Mouse (Mus musculus) frontal cortex, postnatal 14 days (tissue): ENCODE results near the gene Gfod2.

Experiments
- DNase-seq, 2 experiments: peaks; one replicate each; pipeline ENCODE4 v3.0.0; 2022; ENCODE audit warnings: low spot score in 2 of 2

The Gfod2 gene

DNA sequence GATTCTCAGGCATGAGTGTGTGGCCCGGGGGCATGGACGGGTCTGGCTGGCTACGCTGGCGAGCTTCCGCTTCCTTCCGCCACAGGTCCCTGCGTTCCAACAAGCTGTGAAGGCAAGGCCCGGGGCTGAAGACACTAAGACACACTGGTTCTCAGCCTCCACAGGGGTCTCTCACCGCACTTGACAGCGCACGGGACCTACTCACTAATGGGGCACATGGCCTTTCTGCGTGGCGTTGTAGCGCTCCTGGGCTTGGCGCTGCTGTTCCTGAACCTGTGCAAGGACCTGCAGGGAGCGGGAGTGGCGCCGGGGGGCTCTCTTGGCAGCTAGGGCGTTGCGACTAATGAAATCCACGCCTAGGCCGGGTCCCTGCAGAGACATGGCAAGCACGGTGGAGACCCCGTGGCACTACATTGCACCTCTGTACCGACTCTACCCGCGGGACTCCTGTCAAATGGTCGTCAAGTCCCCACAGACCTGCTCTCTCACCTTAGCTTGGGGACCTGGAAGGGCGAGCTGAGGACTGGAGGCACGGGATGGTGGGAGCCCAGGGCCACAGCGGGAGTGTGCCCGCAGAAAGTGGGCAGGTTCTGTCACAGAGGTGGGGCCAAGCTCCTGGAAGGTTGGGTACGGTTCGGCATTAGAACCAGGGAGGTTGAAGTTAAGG lies 54.2 kb downstream of the Gfod2 start:
- DNase-seq, result no peak

DNA sequence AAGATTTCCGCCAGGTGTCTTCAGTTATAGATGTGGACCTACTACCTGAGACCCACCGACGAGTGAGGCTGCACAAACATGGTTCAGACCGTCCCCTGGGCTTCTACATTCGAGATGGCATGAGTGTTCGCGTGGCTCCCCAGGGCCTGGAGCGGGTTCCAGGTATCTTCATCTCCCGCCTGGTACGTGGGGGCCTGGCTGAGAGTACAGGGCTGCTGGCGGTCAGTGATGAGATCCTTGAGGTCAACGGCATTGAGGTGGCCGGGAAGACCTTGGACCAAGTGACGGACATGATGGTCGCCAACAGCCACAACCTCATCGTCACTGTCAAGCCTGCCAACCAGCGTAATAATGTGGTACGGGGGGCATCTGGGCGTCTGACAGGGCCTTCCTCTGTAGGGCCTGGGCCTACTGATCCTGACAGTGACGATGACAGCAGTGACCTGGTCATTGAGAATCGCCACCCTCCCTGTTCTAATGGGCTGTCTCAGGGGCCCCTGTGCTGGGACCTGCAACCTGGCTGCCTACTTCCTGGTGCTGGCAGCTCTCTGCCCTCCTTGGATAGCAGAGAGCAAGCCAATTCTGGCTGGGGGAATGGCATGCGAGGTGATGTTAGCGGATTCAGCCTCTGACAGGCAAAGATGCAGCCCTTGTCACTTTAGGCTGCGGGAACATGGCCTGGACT lies 55.6 kb downstream of the Gfod2 start:
- DNase-seq, result no peak

DNA sequence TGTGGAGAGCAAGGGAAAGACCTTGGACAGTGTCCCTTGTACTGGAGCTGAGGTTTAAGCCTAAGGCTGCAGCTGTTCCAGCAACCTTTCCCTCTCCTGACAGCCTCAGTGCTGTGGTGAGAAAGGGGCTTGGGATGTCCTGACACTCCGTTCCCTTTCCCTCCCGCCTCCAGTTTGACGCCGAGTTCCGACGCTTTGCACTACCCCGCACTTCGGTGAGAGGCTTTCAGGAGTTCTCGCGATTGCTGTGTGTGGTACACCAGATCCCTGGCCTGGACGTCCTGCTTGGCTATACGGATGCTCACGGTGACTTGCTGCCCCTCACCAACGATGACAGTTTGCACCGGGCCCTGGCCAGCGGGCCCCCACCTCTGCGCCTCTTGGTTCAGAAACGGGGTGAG lies 56.5 kb downstream of the Gfod2 start:
- no peak for DNase-seq

DNA sequence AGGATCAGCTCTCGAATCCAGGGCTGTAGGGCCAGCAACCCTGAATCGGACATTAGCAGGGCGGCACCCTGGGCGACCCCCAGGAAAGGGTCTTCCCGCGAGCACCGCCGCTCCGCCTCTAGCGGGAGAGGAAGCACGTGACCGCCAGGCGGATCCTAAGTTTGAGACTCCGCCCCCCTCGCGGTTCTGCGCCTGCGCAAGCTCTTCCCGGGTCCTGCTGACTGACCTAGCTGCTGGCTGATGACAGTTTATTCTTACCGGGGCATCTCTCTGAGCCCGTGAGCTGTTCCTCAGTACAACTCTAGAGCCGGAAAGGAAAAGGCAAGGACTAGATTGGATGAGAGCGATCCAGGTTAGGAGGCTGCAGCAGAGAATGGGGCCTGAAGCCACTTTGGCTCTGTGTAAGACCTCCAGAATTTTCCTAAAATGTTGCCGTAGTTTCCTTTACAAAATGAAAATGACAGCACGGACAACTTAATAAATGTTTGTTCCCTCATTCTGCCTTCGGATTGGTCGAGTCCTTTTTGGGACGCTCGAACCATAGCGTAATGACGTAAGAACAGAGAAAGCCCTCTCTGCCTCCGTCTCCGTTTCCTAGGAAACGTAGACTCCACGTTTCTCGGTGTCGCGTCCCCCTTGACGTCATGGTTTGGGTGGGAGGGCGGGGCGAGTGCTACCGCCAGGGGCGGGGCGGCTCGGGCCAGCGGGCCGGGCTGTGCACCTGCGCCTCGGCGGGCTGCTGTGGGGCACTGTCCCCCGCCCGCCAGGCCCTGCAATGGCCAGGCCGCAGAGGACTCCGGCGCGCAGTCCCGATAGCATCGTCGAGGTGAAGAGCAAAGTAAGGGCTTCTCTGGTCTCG lies 57.3 kb downstream of the Gfod2 start, which contains the start of the genes Acd and Pard6a:
Acd (minus strand) TSS at position 137 of the 859 bp plus-strand sequence.
Pard6a (plus strand) TSS at position 183 of the 859 bp plus-strand sequence.
- peak; percentile 88 to 94 for DNase-seq

DNA sequence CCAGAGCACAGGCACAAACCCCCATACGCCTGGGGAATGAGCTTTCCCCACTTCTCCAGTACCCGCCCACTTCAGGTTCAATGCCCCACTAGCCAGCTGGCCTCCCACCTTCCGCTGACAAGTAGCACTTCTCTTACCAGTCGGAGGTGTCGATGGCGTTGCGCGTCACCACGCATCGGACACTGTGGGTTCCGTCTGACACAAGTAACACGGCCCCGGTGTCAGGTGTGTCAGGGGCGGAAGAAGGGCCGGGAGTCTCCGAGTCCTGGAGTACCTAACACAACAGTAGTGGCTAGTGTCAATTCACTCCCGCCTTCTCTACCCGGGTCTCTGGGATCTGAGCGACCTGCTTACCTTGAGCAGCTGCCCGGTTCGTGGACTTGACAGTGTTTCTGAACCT lies 57.9 kb downstream of the Gfod2 start:
- DNase-seq, result no peak

DNA sequence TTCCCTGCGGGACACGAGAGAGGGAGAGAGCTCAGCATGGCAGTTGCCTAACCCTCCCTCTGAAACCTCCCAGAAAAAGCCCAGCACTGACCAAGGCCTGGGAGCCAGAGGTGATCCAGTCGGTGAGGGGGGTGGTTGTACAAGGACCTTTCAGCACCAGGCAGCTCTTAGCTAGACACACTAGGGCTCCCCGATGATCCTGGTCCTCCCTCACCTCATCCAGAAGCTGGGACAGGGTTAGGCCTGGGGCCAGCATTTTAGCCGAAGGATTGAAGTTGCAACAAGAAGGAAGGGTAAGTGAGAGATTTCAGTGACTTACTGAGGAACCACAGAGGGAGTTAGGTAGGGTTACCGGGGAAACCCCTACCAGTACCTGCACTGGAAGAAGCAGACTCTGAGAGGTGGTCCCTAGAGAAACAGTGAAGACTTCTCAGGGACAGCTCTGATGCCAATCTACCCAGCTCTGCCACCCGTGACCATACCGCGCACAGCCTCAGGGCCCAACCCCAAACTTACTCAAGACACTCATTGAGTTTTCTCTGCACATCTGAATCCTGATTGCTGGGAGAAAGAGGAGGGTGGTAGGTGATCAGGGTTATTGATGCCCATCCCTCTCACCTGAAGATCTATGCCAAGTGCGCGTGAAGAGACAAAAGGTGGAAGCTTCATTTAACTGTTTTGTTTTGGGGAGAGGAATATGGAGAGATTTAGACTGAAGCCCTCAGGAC lies 58.8 kb downstream of the Gfod2 start:
- DNase-seq, result no peak

DNA sequence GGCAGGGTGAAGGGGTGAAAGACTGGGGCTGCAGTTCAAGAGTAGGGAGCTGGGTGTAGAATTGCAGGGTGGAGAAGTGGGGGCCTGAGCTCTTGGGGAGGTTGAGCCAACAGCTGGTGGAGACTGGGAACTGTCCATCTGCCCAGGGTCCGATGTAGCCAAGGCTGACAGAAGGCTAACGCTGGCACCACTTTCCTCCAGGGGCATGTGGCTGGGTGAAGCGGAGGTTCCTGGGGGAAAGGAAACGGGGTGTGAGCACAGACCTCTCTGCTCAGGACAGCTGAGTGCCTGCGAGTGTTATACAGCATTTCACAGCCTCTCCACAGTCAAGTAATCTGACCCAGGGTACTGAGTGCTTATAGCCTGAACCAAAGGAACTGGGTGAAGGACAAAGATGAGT lies 59.7 kb downstream of the Gfod2 start:
- DNase-seq, result no peak

DNA sequence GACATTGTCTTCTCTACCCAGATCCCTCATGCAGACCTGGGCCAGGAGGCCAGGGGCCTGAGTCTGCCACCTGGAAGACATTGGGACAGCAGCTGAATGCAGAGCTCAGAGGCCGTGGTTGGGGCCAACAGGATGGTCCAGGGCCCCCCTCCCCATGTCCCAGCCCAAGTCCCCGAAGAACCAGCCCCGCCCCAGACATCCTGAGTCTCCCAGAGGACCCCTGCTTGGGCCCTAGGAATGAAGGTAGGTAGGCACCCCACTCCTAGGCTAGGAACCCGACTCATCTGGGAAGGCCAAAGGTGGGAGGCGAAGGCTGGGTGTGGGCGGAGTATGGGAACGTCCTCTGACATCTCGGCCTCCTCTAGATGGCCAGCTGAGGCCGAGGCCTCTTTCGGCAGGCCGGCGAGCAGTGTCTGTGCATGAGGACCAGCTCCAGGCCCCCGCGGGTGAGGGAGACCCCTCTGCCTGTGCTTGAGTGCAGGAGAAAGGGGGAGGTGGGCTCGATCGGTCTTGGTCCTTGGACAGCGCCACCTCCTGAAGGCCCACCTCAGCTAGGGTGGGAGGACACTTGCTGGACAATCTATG lies 61.2 kb downstream of the Gfod2 start:
- DNase-seq, result no peak

DNA sequence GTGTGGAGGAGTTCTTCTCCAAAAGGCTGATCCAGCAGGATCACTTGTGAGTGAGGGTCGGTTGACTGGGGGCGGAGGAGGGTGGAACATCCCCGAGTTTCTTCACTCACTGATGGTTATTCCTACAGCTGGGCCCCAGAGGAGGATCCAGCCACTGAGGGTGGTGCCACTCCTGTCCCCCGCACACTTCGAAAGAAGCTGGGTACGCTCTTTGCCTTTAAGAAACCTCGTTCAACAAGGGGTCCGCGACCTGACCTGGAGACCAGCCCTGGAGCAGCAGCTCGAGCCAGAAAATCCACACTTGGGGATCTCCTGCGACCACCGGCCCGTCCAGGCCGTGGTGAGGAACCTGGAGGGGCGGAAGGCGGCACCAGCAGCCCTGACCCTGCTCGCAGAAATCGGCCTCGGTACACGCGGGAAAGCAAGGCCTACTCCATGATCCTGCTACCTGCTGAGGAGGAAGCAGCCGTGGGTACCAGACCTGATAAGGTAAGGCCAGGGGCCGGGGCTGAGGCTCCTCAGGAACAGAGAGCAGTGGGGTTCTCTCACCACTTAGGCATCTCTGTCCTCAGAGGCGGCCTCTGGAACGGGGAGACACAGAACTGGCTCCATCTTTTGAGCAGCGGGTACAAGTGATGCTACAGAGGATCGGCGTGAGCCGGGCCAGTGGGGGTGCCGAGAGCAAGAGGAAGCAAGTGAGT lies 63.2 kb downstream of the Gfod2 start:
- no peak for DNase-seq

DNA sequence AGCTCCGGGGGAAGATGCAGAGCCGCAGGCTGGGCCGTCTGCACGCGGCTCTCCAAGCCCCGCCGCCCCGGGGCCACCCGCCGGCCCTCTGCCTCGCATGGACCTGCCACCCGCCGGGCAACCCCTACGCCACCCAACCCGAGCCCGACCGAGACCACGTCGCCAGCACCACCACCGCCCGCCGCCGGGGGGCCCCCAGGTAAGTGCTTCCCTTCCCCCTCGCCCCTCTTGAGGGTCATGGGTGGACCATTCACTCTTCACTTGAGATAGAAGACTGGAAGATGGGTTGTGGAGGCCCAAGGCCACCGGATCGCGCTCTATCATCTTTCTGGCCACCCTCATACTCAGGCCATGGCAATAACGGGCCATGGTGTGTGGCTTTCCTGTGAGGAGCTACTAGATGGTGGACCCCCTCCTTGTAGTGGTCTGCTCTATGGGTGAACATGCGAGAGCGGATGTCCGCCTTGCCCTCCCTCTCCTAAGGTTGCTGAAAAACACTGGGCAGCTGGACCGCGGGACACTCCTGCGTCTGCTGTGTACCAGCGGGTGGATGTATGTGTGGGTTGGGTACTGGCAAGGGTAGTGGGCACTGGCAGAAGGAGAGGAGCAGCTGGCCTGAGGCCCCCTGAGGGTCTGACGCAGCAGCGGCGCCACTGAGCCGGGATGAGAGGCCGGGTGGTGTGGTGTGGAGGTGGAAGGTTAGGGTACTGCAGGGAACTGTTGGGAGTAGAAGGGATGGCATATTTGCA lies 64.2 kb downstream of the Gfod2 start:
- DNase-seq, result no peak

DNA sequence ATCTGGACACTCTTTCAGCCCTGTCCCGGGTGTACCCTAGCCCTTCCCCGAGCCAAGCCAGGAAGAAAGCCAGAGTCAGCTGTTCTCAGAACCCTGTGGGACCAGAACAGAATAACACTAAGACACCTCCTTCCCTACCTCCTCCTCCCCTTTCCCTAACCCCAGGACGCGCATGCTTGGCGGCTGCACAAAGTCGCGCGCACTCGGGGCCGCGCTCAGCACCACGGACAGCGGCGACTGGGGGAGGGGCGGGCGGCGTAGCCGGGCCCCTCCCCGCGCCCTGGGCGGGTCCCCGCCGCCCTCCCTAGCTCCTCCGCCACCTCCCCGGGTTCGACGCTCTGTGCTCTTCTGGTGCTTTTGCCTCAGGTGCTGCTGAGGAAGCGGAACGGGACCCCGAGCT lies 64.8 kb downstream of the Gfod2 start:
- DNase-seq, result peak in 1 of 2 experiments; percentile 64

DNA sequence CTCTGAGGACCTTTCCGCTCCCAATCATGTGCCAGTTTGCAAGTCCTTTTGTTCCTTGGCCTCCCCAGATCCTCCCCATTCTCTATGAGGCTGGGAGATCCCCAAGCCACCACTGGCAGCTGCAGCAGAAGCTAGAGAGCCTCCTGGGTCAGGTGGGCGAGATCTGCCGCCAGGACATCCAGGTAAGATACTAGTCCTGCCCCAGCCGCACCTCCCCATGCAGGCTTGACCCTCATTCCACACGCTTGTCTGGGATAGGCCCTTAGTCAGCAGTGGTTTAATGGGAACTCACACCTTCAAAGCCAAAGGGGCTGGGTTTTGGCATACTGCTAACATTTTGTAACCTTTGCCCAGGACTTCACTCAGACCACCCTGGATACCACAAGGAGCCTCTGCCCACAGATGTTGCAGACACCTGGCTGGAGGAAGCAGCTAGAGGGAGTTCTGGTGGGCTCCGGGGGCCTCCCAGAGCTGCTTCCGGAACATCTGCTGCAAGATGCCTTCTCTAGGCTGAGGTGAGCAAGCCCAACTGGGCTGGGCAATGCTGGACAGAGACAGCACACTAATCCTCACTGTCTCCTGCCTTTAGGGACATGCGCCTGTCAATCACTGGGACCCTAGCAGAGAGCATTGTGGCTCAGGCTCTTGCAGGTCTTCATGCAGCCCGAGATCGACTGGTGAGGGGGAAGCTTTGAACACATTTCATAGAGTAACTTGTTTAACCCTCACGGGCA lies 65.8 kb downstream of the Gfod2 start:
- DNase-seq, result no peak

DNA sequence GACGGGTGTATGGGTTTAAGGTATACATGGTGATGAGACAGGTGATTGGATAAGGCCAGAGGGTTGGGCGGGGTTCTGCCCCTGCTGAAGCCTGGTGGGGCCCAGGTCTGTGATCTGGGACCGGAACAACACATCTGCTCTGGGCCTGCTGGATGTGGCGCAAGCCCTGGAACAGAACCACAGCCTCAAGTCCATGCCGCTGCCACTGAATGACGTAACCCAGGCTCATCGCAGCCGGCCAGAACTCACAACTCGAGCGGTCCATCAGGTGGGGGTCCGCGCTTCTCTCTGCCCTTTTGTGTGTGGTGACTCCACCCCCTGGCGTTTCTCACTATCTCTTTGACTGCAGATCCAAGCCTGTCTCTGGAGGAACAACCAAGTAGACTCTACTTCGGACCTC lies 67.5 kb downstream of the Gfod2 start:
- no peak for DNase-seq

DNA sequence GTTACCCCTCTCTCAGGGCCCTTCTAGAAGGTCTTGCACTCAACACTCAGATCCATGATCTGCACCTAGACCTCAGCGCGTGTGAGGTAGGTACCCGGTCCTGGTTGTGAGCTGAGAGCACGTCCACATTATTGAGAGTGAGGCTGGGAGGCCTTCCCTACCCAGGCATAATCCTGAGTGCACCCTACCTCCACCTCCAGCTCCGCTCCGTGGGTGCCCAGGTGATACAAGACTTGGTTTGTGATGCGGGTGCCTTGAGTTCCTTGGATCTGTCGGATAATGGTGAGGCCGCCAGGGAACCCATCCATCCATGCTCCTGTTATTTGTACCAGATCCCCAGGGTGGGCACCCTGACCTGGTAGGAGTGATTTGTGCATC lies 68.5 kb downstream of the Gfod2 start:
- DNase-seq, result no peak

DNA sequence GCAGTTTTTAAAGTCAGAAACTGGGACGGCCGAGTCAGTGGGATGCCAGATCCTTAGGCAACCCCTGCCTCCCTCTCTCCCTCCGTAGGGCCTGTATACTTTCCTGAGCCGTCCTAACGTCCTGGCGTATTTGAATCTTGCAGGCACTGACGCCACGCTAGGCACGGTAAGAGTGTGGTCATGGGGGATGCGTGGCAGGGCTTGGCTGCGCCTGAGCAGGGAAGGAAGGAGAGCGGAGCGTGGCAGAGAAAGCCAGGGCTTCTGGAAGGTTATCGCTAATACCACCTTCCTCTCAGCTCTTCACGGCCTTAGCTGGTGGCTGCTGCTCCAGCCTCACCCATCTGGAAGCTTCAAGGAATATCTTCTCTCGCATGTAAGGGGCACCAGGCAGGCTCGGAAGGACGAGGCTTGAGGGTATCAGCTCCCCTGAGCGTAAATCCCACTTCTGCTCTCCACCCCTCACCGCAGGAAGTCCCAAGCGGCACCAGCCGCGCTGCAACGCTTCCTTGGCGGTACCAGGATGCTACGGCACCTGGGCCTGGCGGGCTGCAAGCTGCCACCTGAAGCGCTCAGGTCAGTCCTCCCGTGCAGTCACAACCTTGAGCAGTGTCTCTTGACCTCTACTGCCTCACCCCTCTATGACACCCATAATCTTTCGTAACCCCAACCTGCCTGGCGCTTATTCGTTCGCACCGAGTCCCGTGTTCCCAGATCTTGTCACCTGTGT lies 69.0 kb downstream of the Gfod2 start:
- no peak for DNase-seq

DNA sequence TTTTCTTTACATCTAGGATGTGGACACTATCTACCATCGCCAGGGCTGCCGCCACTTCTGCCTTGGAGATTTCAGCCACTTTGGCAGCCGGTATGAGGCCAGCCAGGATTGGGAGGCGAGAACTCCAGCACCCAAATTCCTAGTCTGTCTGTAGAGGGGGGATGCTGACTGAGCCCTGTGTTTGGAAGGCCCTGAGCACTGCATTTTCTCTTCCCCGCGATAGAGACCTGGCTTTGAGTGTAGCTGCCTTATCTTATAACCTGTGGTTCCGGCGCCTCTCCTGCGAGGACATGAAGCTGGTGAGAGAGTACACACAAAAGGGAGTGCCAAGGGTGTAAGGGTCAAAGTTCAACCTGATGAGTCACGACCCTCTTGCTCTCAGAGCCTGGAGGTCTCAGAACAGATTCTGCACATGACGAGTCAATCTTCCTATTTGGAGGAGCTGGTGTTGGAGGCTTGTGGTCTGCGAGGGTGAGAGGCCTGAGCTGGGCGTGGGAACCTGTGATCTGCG lies 70.2 kb downstream of the Gfod2 start:
- DNase-seq, result no peak

DNA sequence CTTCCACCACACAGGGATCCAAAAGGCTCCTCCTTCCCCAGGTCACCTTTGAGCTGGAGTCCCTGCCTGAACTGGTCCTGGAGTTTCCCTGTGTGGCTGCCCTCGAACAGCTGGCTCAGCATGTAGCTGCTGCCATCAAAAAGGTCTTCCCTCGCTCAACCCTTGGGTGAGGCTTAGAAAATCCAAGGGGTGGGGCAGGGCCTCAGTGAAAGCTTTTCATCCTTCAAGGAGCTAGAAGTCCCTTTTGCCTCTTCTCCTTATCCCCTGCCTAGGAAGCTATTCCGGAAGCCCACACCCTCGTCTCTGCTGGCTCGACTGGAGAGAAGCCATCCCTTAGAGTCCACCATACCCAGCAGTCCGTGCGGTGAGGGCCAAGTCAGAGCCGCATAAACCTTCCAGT lies 71.0 kb downstream of the Gfod2 start:
- no peak for DNase-seq

DNA sequence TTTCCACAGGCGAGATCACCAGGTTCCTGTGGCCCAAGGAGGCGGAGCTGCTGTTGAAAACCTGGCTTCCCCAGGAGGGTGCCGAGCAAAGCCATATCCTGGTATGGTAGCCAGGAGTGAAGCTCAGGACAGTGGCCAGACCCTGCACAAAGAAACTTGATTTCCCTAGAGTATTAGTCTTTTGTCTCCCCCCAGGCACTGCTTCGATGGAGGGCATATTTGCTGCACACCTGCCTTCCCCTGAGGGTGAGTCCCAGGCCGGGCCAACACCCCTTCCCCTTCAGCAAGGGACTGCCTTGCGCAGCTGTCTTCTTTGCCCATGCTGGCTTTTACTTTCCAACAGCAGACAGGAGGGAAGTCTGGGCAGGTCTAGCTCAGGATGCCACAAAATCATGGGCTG lies 71.9 kb downstream of the Gfod2 start:
- DNase-seq, result no peak
